Mouse (Mus musculus): ENCODE results near the gene Fanci. TPM values are rescaled to one million over a fixed set of nuclear protein-coding genes. Genes with fewer than 3 reads are reported as not detected.

Fanci gene
- polyA plus RNA-seq, 1 experiment from 2014 or later = 1.8 TPM

DNA sequence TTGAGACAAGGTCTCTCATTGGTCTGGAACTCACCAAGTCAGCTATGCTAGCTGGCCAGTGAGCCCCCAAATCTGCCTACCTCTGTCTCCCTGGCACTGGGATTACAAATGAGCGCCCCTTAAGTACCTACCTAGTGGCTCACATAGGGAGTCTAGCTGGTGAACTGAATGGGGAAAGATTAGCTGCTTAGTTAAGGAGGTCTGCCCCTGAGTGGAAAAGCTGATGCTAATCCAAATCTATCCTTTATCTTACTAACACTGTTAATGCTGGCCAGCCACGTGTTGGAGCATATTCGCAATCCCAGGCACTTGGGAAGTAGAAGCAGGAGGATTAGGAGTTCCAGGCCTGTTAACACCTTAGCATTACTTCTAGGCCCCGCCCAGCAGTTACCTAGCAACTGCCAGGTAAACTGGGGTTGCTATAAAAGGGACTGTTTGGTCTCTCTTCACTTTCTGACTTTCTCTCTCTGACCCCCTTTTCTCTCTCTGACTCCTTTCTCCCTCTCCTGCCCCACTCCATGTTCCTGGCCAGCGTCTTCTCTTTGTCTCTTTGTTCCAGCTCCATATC lies 1.5 kb upstream of the Fanci start:
- no peak overlapping the region for H3K4me2 ChIP-seq (replicated peaks; ENCODE audit: low read depth)
- no peak overlapping the region for H3K9ac ChIP-seq (ENCODE audit: low read length)
- TF ChIP-seq EP300 (optimal IDR thresholded peaks at IDR 0.05) (no peak), CTCF (IDR thresholded peaks at IDR 0.05; ENCODE audit: low read depth) (no peak)
- ATAC-seq (ENCODE audit: low FRiP score, low TSS enrichment) (no peak), DNase-seq (ENCODE audit: low spot score) (no peak)
- H3K27ac ChIP-seq (replicated peaks) = no peak overlapping the region
- H3K36me3 ChIP-seq (ENCODE audit: control insufficient read depth, insufficient read depth, low read length) = no peaks in the 10 kb centered on the region
- no peaks in the 10 kb centered on the region for H3K27me3 ChIP-seq (ENCODE audit: control insufficient read depth, insufficient read depth, low read length)
- no peak overlapping the region for H3K4me3 ChIP-seq (ENCODE audit: low read depth, low read length)
- WGBS = 69% methylated on average over 5 of the region's 5 CpGs
- no peaks in the 10 kb centered on the region for H3K9me3 ChIP-seq (ENCODE audit: control insufficient read depth, low read length)
- H3K4me1 ChIP-seq (replicated peaks; ENCODE audit: control insufficient read depth, insufficient read depth) = no peaks in the 10 kb centered on the region

DNA sequence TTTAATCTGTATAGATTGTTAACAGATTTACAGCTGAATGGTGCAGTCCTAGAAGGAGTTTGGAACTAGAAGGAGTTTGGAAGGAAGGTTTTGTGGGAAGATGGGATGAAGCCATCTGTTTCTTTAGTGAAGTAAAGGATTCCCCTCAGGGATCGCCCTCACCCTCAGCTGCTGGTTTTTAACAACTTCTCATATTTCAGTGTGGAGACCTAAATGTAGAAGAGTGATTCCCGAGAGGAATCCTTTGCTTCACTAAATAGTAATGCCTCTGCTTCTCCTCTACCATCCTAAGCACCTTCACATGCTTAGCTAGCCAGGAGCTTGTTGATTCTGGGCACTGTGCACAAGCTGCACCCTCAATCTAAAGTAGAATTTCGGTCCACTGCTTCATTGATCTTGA lies 258 bp upstream of the Fanci start:
- Histone ChIP-seq H3K27me3 (ENCODE audit: control insufficient read depth, insufficient read depth, low read length) (no peaks in the 10 kb centered on the region), H3K4me3 (ENCODE audit: low read depth, low read length) (peak overlapping the region; percentile 66), H3K4me2 (replicated peaks; ENCODE audit: low read depth) (peak overlapping the region; percentile 88), H3K9ac (ENCODE audit: low read length) (peak overlapping the region; percentile 66), H3K36me3 (ENCODE audit: control insufficient read depth, insufficient read depth, low read length) (no peaks in the 10 kb centered on the region), H3K27ac (replicated peaks) (peak overlapping the region; percentile 70), H3K4me1 (replicated peaks; ENCODE audit: control insufficient read depth, insufficient read depth) (no peaks in the 10 kb centered on the region), H3K9me3 (ENCODE audit: control insufficient read depth, low read length) (no peaks in the 10 kb centered on the region)
- no peak for DNase-seq (ENCODE audit: low spot score)
- whole genome bisulfite sequencing = 3% methylated on average over 3 of the region's 3 CpGs
- TF ChIP-seq CTCF (IDR thresholded peaks at IDR 0.05; ENCODE audit: low read depth) (no peak), EP300 (optimal IDR thresholded peaks at IDR 0.05) (no peak)
- 0 out of 2 replicates have a peak, but pooled peaks have one; percentile 7 for ATAC-seq (ENCODE audit: low FRiP score, low TSS enrichment)

DNA sequence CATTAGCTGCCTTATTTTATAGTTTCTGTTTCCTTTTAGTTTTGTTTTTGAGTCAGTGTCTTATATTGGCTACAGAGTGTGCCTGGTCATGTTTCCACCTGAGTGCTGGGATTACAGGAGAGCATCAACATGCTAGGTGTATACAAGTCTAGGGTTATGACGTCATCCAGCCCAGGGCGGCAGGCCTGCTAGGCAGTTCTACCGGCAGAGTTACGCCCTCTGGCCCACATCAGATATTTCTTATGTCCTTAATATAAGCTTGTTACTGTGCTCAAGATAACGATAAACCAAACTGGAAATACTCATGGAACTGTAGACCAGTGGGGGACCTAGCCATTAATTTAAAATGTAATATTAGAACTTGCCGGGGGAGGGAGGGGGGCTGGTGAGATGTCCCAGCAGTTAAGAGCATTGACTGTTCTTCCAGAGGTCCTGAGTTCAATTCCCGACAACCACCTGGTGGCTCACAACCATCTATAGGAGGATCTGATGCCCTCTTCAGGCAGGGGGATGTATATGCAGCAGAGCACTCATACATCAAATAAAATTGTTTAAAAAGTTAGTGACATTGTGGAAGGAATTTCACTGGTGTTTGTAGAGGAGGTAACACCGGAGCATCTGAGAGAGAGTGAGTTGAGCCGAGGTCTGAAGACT lies 1.3 kb downstream of the Fanci start:
- 38% methylated on average over 9 of the region's 9 CpGs for WGBS
- ATAC-seq (ENCODE audit: low FRiP score, low TSS enrichment) = peak; percentile 62
- Histone ChIP-seq H3K27ac (replicated peaks) (no peak overlapping the region; the same call in 1 of the 2 replicates), H3K27me3 (ENCODE audit: control insufficient read depth, insufficient read depth, low read length) (no peaks in the 10 kb centered on the region), H3K9ac (ENCODE audit: low read length) (no peak overlapping the region), H3K4me3 (ENCODE audit: low read depth, low read length) (peak overlapping the region; percentile 66), H3K4me2 (replicated peaks; ENCODE audit: low read depth) (peak overlapping the region; percentile 88), H3K36me3 (ENCODE audit: control insufficient read depth, insufficient read depth, low read length) (no peaks in the 10 kb centered on the region), H3K4me1 (replicated peaks; ENCODE audit: control insufficient read depth, insufficient read depth) (no peaks in the 10 kb centered on the region), H3K9me3 (ENCODE audit: control insufficient read depth, low read length) (no peaks in the 10 kb centered on the region)
- no peak for DNase-seq (ENCODE audit: low spot score)
- no peak for TF ChIP-seq EP300 (optimal IDR thresholded peaks at IDR 0.05)
- peak; percentile 54 for TF ChIP-seq CTCF (IDR thresholded peaks at IDR 0.05; ENCODE audit: low read depth)

DNA sequence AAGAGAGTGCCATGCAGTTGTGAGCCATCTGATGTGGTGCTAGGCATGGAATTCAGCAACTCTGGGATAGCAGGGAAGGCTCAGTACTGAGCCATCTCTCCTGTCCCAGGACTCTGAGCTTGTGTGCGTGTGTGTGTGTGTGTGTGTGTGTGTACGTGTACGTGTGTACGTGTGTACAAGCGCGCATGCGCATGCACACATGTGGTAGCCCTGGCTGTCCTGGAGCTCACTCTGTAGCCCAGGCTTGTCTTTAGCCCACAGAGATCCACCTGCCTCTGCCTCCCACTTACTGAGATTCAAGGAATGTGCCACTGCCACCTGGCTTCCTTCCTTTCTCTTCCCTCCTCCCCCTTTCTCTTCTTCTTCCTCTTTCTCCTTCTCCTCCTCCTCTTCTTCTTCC lies 2.2 kb downstream of the Fanci start:
- H3K36me3 ChIP-seq (ENCODE audit: control insufficient read depth, insufficient read depth, low read length) = no peaks in the 10 kb centered on the region
- H3K27ac ChIP-seq (replicated peaks) = no peak overlapping the region
- no peak overlapping the region for H3K4me3 ChIP-seq (ENCODE audit: low read depth, low read length)
- no peak overlapping the region for H3K9ac ChIP-seq (ENCODE audit: low read length)
- no peaks in the 10 kb centered on the region for H3K9me3 ChIP-seq (ENCODE audit: control insufficient read depth, low read length)
- 97% methylated on average over 7 of the region's 7 CpGs for WGBS
- TF ChIP-seq CTCF (IDR thresholded peaks at IDR 0.05; ENCODE audit: low read depth) = no peak
- TF ChIP-seq EP300 (optimal IDR thresholded peaks at IDR 0.05) = no peak
- DNase-seq (ENCODE audit: low spot score) (no peak), ATAC-seq (ENCODE audit: low FRiP score, low TSS enrichment) (no peak)
- no peak overlapping the region for H3K4me2 ChIP-seq (replicated peaks; ENCODE audit: low read depth)
- H3K27me3 ChIP-seq (ENCODE audit: control insufficient read depth, insufficient read depth, low read length) = no peaks in the 10 kb centered on the region
- H3K4me1 ChIP-seq (replicated peaks; ENCODE audit: control insufficient read depth, insufficient read depth) = no peaks in the 10 kb centered on the region

DNA sequence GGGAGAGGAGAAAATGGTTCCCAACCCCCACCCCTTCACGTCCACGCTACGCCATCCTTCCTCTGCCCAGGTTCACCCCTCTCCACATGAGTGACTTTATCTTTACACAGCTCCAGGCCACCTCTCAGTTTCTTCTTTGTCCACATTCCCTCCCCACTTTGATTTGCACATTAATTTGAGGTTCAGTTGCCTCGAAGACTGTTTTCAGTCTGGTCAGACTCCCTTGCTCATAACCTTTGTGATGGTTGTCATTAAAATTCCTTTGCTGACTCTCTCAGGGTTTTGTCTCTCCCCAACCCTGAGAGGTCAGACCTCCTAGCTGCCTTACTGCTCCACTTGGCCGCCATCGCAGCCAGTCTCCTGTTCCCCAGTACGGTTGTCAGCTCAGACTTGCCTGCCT lies 2.9 kb downstream of the Fanci start:
- 85% methylated on average over 7 of the region's 7 CpGs for WGBS
- no peak for TF ChIP-seq CTCF (IDR thresholded peaks at IDR 0.05; ENCODE audit: low read depth)
- no peak for TF ChIP-seq EP300 (optimal IDR thresholded peaks at IDR 0.05)
- H3K9me3 ChIP-seq (ENCODE audit: control insufficient read depth, low read length) = no peaks in the 10 kb centered on the region

DNA sequence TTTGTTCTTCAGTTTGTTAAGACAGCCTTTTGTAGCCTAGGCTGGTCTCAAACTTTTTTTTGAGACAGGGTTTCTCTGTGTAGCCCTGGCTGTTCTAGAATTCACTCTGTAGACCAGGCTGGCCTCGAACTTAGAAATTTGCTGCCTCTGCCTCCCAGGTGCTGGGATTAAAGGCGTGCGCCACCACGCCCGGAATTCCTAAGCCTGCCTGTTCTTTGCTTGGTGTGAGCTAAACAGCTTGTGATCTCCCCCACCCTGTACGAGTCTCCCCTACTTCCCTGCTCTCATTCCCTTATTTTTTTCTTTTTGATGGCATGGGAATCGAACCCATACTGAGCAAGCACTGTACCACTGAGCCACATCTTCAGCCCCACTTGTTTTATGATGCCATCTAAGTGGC lies 3.5 kb downstream of the Fanci start:
- Histone ChIP-seq H3K27ac (replicated peaks) (no peak overlapping the region), H3K27me3 (ENCODE audit: control insufficient read depth, insufficient read depth, low read length) (no peaks in the 10 kb centered on the region), H3K4me3 (ENCODE audit: low read depth, low read length) (no peak overlapping the region), H3K4me1 (replicated peaks; ENCODE audit: control insufficient read depth, insufficient read depth) (no peaks in the 10 kb centered on the region), H3K4me2 (replicated peaks; ENCODE audit: low read depth) (no peak overlapping the region), H3K9ac (ENCODE audit: low read length) (no peak overlapping the region), H3K9me3 (ENCODE audit: control insufficient read depth, low read length) (no peaks in the 10 kb centered on the region), H3K36me3 (ENCODE audit: control insufficient read depth, insufficient read depth, low read length) (no peaks in the 10 kb centered on the region)
- 79% methylated on average over 7 of the region's 7 CpGs for WGBS
- no peak for ATAC-seq (ENCODE audit: low FRiP score, low TSS enrichment)
- DNase-seq (ENCODE audit: low spot score) = no peak
- no peak for TF ChIP-seq EP300 (optimal IDR thresholded peaks at IDR 0.05)
- TF ChIP-seq CTCF (IDR thresholded peaks at IDR 0.05; ENCODE audit: low read depth) = no peak

More for the DNA sequence above, 2.9 kb downstream of the Fanci start:
- H3K36me3 ChIP-seq (ENCODE audit: control insufficient read depth, insufficient read depth, low read length) = no peaks in the 10 kb centered on the region
- H3K4me2 ChIP-seq (replicated peaks; ENCODE audit: low read depth) = no peak overlapping the region
- H3K9ac ChIP-seq (ENCODE audit: low read length) = no peak overlapping the region
- no peak overlapping the region for H3K27ac ChIP-seq (replicated peaks)
- no peaks in the 10 kb centered on the region for H3K27me3 ChIP-seq (ENCODE audit: control insufficient read depth, insufficient read depth, low read length)
- DNase-seq (ENCODE audit: low spot score) (no peak), ATAC-seq (ENCODE audit: low FRiP score, low TSS enrichment) (no peak)
- H3K4me1 ChIP-seq (replicated peaks; ENCODE audit: control insufficient read depth, insufficient read depth) = no peaks in the 10 kb centered on the region
- H3K4me3 ChIP-seq (ENCODE audit: low read depth, low read length) = no peak overlapping the region
